In genomic region chr1:192232696-192233095, GRCm38 (mm10) we compare ENCODE assay signal across 22 mouse cellular contexts. TPM values are rescaled to one million over a fixed set of nuclear protein-coding genes. Genes with fewer than 3 reads are reported as not detected.
"Had no signal": no experiment of that assay in that cellular context is flagged by ENCODE, and none has a peak within 500 bp of the region (broad histone marks: within the 10 kb centered on the region; RNA-seq: fewer than 3 reads in every experiment).

No protein-coding gene starts in this region.

- DNase-seq: left cerebral cortex, postnatal 4 days; liver; liver, embryonic 13.5 days; liver, postnatal 0 days; lung, adult 18-20 months; lung, adult 2 months; lung, embryonic 14.5 days; lung, postnatal 10 days; lung, postnatal 14 days; lung, postnatal 36 days; lung, postnatal 4 days; midbrain, embryonic 14.5 days had no signal

- ATAC-seq: liver, embryonic 12.5 days; liver, postnatal 0 days; lung, postnatal 0 days; midbrain, embryonic 13.5 days; midbrain, embryonic 15.5 days; midbrain, embryonic 16.5 days had no signal

RNA-seq across cellular contexts. Expression of gene Kcnh1, which starts 42.1 kb away (rescaled TPM):
- total RNA-seq: liver, adult 2 months; megakaryocyte progenitor cell, adult 5-6 weeks; megakaryocyte, adult 5-6 weeks; megakaryocyte-erythroid progenitor cell, adult 5-6 weeks; monocyte, adult 5-6 weeks had no signal
